Mouse (Mus musculus) intestine, embryonic 16.5 days (tissue): ENCODE results near the gene Dll1. TPM values are rescaled to one million over a fixed set of nuclear protein-coding genes. Genes with fewer than 3 reads are reported as not detected.

Experiments used
- polyA plus RNA-seq: library from polyadenylated mRNA; unstranded; fragments of >200 nt; fragmentation: Nextera tagmentation; extraction: Ambion mirVana; gene quantifications from 2 replicates; pipeline ENCODE4 v1.2.1, GENCODE M21; 2015

The Dll1 gene
- polyA plus RNA-seq, 1 experiment from 2014 or later, result 24.2 TPM

Other genes with a start within 250 kb of the Dll1 start
- 26.8 and 27.4 TPM in 2 replicates for gene Fam120b, start 19.3 kb upstream of the Dll1 start, polyA plus RNA-seq
- 238 and 252 TPM in 2 replicates for gene Psmb1, start 122.9 kb upstream of the Dll1 start, polyA plus RNA-seq
- gene Tbp, start 123.0 kb upstream of the Dll1 start, polyA plus RNA-seq, result 32.9 and 33.6 TPM in 2 replicates
- 48.1 and 48.9 TPM in 2 replicates for gene Pdcd2, start 150.4 kb upstream of the Dll1 start, polyA plus RNA-seq
- gene Prdm9, start 187.5 kb upstream of the Dll1 start, polyA plus RNA-seq, result 1.5 and 2.2 TPM in 2 replicates